Mouse (Mus musculus) E14TG2a.4 (cell line): ENCODE measurements around the gene Abhd10.

Experiments used
- H3K27me3 ChIP-seq: 2 replicates; pipeline ENCODE4 v1.6.1; 2014; ENCODE audit warnings: low read length, control low read depth; ENCODE audit not compliant: insufficient read depth
- H3K36me3 ChIP-seq: 2 replicates; pipeline ENCODE4 v1.6.1; 2014; ENCODE audit warnings: low read length, control low read depth; ENCODE audit not compliant: insufficient read depth
- H3K4me1 ChIP-seq: replicated peaks from 2 replicates; pipeline ENCODE4 v1.6.1; 2014; ENCODE audit warnings: low read depth, low read length, control low read depth
- H3K4me3 ChIP-seq: replicated peaks from 2 replicates; pipeline ENCODE4 v1.5.1; 2014; ENCODE audit warnings: mild to moderate bottlenecking, low read length
- H3K9me3 ChIP-seq: 2 replicates; pipeline ENCODE4 v1.6.1; 2014; ENCODE audit warnings: low read length, control low read depth
- CTCF ChIP-seq: conservative IDR thresholded peaks from 2 replicates; pipeline ENCODE4 v1.5.1; 2014; ENCODE audit warnings: low read length
- NANOG ChIP-seq: IDR thresholded peaks from 2 replicates; pipeline ENCODE4 v1.6.1; 2014; ENCODE audit warnings: borderline replicate concordance, low read length, mixed read lengths
- POU5F1 ChIP-seq: IDR thresholded peaks from 2 replicates; pipeline ENCODE4 v1.6.1; 2014; ENCODE audit warnings: low read length, borderline replicate concordance

Gene Abhd10

GRCm38 (mm10) chr16:45742615-45743476 is at the start of gene Abhd10:
TSS of gene Abhd10 (minus strand) at chr16:45742955.
- TF ChIP-seq POU5F1 (no peak), NANOG (no peak), CTCF (no peak)
- Histone ChIP-seq H3K4me3 (peak within 1 kb of the TSS; percentile 91), H3K4me1 (peaks cover 40% of the 10 kb centered on the region), H3K27me3 (no peaks in the 10 kb centered on the region), H3K9me3 (no peaks in the 10 kb centered on the region), H3K36me3 (peaks cover 16% of the 10 kb centered on the region)

- Histone ChIP-seq H3K4me1 (peaks cover 12% of the 10 kb centered on the region), H3K9me3 (no peaks in the 10 kb centered on the region), H3K27me3 (no peaks in the 10 kb centered on the region), H3K36me3 (no peaks in the 10 kb centered on the region), H3K4me3 (no peak overlapping the region)
- no peak for TF ChIP-seq POU5F1
- TF ChIP-seq CTCF: no peak
- no peak for TF ChIP-seq NANOG
Observed at GRCm38 (mm10) chr16:45791286-45791685, 48.5 kb upstream of the Abhd10 start.

- Histone ChIP-seq H3K4me3 (no peak overlapping the region), H3K4me1 (peaks cover 12% of the 10 kb centered on the region), H3K9me3 (no peaks in the 10 kb centered on the region), H3K27me3 (no peaks in the 10 kb centered on the region), H3K36me3 (no peaks in the 10 kb centered on the region)
- no peak for TF ChIP-seq NANOG
- TF ChIP-seq POU5F1: no peak
- TF ChIP-seq CTCF: no peak
Observed at GRCm38 (mm10) chr16:45789311-45789710, 46.6 kb upstream of the Abhd10 start.

GRCm38 (mm10) chr16:45787650-45788049 is 44.9 kb upstream of the Abhd10 start:
- no peak overlapping the region for H3K4me3 ChIP-seq
- TF ChIP-seq POU5F1 (no peak), NANOG (no peak), CTCF (no peak)

GRCm38 (mm10) chr16:45786639-45787038 is 43.9 kb upstream of the Abhd10 start:
- Histone ChIP-seq H3K27me3 (no peaks in the 10 kb centered on the region), H3K4me3 (no peak overlapping the region), H3K4me1 (peaks cover 6% of the 10 kb centered on the region), H3K36me3 (no peaks in the 10 kb centered on the region), H3K9me3 (no peaks in the 10 kb centered on the region)
- TF ChIP-seq POU5F1: no peak
- TF ChIP-seq NANOG: no peak
- TF ChIP-seq CTCF: peak; percentile 55

More at GRCm38 (mm10) chr16:45787650-45788049, 44.9 kb upstream of the Abhd10 start:
- Histone ChIP-seq H3K4me1 (peaks cover 6% of the 10 kb centered on the region), H3K9me3 (no peaks in the 10 kb centered on the region), H3K27me3 (no peaks in the 10 kb centered on the region), H3K36me3 (no peaks in the 10 kb centered on the region)

- Histone ChIP-seq H3K4me3 (no peak overlapping the region), H3K9me3 (no peaks in the 10 kb centered on the region), H3K4me1 (no peaks in the 10 kb centered on the region), H3K27me3 (no peaks in the 10 kb centered on the region), H3K36me3 (no peaks in the 10 kb centered on the region)
- TF ChIP-seq POU5F1 (no peak), NANOG (no peak)
Observed at GRCm38 (mm10) chr16:45780001-45780400, 37.2 kb upstream of the Abhd10 start.

- no peaks in the 10 kb centered on the region for H3K9me3 ChIP-seq
- TF ChIP-seq CTCF (no peak), NANOG (no peak), POU5F1 (no peak)
- H3K36me3 ChIP-seq: no peaks in the 10 kb centered on the region
Observed at GRCm38 (mm10) chr16:45774813-45775212, 32.1 kb upstream of the Abhd10 start.

GRCm38 (mm10) chr16:45770914-45771313 is 28.2 kb upstream of the Abhd10 start:
- Histone ChIP-seq H3K9me3 (no peaks in the 10 kb centered on the region), H3K4me3 (no peak overlapping the region), H3K4me1 (no peaks in the 10 kb centered on the region), H3K36me3 (no peaks in the 10 kb centered on the region), H3K27me3 (no peaks in the 10 kb centered on the region)
- TF ChIP-seq CTCF (no peak), POU5F1 (no peak), NANOG (no peak)

More at GRCm38 (mm10) chr16:45774813-45775212, 32.1 kb upstream of the Abhd10 start:
- Histone ChIP-seq H3K4me3 (no peak overlapping the region), H3K4me1 (no peaks in the 10 kb centered on the region), H3K27me3 (no peaks in the 10 kb centered on the region)
